Mouse (Mus musculus): Measurements from ENCODE around the gene Gigyf1.

Gigyf1 gene

DNA sequence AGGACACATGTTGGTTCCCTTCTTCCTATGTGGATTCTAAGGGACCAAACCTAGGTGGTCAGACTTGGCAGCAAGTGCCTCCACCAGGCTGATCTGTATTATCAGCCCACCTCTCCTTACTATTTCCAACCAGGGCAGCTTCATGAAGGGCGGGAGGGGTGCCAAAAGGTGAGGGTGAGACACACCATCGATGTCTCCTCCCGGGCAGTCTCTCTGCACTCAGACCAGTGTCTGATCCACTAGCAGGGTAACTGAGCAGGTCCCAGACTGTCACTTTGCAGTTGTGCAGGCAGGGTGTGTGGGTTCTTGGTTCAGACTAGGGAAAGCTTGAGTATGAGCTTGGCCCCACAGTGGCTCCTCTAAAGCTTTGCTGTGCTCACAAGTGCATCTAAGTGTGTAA is 3.5 kb upstream of the Gigyf1 start:
- DNase-seq, result no peak

GRCm38 (mm10) chr5:137519691-137520550 is 1.6 kb downstream of the Gigyf1 start:
- DNase-seq, result no peak

- no peak for DNase-seq
These were observed 3.5 kb downstream of the Gigyf1 start for GRCm38 (mm10) chr5:137521861-137522260.

DNA sequence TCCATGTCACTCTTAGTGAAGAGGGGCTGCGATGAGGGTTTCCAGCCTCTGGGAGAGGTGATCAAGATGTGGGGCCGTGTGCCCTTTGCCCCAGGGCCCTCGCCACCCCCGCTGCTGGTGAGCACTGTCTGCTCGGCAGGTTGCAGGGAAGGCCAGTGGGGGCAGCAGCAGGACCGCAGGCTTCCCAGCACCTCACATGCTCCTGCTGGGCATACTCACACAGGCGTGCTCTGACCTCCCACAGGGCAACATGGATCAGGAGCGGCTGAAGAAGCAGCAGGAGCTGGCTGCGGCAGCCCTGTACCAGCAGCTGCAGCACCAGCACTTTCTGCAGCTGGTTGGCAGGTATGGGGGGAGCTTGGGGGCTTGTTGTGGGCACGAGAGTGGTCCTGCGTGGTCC is 4.4 kb downstream of the Gigyf1 start:
- peak in 1 of 2 experiments; percentile 9 for DNase-seq

DNA sequence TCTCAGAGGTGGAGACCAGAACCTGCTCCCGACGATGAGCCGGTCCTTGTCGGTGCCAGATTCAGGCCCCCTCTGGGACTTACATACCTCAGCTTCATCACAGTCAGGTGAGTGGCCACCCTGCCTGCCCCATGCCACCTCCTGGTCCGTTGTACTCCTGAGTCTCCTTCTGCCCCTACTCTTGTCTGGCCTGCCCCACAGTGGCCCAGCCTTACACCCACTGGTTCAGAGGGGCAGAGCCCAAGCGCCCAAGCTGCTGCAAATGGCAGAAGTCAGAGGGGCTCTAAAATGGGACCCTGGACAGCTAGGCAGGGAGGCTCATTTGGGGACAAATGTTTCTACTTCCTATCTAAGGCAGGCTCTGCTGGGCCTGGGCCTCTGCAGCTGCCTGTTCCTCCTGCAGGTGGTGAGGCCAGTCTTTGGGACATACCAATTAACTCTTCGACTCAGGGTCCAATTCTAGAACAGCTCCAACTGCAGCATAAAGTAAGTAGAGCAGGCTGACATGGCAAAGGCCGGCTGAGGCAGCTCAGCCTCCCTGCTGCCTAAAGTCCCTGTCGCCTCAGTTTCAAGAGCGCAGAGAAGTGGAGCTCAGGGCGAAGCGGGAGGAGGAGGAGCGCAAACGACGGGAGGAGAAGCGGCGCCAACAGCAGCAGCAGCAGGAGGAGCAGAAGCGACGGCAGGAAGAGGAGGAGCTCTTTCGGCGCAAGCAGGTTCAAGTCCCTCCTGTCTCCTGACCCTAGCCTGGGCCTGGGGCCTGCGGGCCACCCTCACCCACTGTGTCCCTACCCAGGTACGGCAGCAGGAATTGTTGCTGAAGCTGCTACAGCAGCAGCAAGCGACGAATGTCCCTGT is 5.3 kb downstream of the Gigyf1 start:
- peak; percentile 3 to 24 for DNase-seq

DNA sequence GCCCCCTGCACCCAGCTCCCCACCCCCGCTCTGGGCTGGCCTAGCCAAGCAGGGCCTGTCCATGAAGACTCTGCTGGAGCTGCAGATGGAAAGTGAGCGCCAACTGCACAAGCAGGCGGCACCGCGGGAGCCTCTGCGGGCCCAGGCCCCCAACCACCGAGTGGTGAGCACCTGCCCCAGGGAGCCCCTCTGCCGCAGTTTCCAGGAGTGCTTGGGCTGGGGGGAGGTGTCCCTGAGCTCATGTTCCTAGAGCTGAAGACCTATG is 5.8 kb downstream of the Gigyf1 start:
- peak; percentile 51 to 52 for DNase-seq

DNA sequence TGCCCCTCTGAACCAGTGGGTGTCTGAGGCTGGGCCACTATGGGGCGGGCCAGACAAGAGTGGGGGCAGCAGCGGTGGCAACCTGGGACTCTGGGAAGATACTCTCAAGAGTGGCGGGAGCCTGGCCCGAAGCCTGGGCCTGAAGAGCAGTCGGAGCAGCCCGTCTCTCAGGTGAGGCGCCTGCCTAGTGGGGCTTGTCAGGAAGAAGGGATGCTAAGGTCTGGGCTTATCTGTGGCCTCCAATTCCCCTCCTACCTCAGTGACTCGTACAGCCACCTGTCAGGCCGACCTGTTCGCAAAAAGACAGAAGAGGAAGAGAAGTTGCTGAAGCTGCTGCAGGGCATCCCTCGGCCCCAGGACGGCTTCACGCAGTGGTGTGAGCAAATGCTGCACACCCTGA is 6.3 kb downstream of the Gigyf1 start:
- DNase-seq, result peak in 1 of 2 experiments; percentile 29

DNA sequence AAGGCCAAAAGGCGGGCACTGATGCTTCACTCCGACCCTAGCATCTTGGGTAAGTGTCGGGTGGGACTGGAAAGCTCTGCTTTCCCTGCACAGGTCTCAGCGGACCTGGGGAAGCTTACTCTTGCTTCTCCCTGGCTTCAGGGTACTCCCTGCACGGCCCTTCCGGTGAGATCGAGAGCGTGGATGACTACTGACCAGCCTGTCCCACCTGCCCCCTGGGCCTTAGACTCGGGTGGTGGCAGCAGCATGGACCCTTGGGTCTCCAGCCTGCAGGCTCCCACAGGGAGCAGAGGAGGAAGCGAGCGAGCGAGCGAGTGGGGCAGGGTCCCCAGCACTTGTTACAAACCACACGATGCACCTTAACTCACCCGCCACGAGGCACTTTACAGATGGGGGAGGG is 7.2 kb downstream of the Gigyf1 start:
- peak in 1 of 2 experiments; percentile 39 for DNase-seq

- peak; percentile 81 to 86 for DNase-seq
These were observed 8.0 kb downstream of the Gigyf1 start for GRCm38 (mm10) chr5:137526192-137526936.

GRCm38 (mm10) chr5:137527413-137527812 is 9.1 kb downstream of the Gigyf1 start:
- DNase-seq, result no peak

GRCm38 (mm10) chr5:137528247-137528968 is 10.1 kb downstream of the Gigyf1 start:
- peak in 1 of 2 experiments; percentile 42 for DNase-seq

- DNase-seq, result peak in 1 of 2 experiments; percentile 49
These were observed 11.1 kb downstream of the Gigyf1 start for GRCm38 (mm10) chr5:137529221-137529995.

DNA sequence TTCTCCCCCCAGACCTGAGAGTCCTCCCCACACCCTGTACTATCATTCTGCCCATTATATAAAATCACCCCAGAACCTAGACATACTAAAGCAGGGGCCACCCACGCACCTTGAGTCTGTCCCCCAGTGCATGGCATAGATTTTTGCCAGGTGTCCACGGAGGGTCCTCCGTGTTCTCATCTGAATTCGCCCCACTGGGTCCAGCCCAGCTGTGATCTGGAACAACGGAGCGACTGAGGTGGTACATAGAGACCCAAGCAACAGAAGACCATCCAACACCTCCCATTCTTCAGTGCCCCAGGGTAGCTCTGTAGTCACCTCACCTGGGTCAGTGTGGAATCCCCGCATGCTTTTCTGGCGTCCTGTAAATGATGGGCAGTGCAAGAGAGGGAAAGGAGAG is 11.7 kb downstream of the Gigyf1 start:
- DNase-seq, result peak in 1 of 2 experiments; percentile 32

DNA sequence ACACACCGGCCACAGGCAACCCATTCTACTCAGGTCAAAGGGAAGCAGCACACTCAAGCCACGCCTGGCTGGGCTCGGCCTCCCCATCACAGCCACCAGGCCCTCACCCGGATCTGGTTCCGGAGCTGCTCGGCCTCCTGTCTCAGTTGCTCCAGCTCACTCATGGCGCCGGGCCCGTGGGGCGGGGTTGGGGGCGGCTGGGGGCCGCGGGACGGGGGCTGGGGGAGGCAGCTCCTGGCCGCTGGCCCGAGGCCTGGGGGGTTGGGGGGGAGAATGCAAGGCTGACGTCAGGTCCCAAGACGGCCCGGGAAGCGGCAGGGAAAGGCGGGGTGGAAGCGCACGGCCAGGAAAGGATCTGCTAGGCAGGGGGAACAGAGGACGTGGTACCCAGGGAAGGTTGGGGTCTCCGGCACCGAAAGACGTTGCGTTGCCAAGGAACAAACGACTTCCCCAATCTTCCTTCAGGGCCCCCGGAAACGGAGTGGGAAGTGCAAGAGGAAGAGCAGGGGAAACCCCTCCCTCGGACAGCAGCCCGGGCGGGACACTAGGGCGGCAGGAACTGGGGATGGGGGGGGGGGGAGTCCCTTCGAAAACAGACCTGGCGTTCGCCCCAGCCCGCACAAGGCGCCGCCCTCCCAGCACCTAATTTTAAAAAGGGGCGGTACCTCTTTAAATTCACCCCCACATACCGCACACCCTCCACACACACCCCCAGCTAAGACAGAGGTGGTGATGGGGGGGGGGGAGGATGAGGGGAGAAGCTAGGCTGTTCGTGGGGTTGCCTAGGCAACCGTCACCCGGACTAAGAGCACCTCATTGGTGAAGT is 12.5 kb downstream of the Gigyf1 start:
- peak; percentile 83 to 88 for DNase-seq

DNA sequence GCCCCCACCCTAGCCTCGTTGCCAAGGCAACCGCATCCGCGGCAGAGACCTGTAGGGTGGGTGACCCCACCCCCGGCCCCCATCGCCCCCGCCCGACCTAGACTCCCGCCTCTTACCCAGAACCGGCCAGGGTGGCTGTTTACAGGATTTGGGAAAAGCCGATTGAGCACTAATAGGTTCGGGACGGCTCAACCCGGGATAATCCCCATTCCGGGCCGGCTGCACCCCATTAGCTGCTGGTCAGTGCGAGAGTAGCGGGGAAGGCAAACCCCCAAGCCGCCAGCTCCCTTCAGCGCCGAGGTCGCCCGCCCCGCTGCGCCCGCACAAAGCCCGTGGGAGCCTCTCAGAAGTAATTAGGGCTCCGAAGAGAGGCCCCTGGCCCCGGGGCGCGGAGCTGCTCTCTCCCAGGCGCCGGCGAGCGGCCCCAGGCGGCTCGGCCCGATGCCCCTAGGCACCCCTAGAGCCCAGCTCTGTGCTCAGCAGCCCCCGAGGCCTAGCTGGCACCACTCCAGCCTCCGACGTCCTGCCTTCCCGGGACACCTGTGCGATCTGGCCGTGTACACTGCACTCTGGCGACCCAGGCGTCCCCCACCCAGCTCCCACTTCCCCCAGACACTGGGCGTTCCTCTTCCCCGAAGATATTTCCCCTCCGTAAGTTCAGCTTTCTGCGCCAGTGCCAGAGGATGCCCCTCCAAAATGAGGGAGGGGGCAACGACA is 13.2 kb downstream of the Gigyf1 start:
- peak; percentile 85 to 87 for DNase-seq

GRCm38 (mm10) chr5:137532131-137532807 is 13.9 kb downstream of the Gigyf1 start:
- peak; percentile 51 to 69 for DNase-seq

GRCm38 (mm10) chr5:137532808-137533116 is 14.4 kb downstream of the Gigyf1 start:
- no peak for DNase-seq

- peak; percentile 100 for DNase-seq
These were observed 14.9 kb downstream of the Gigyf1 start, which contains the start of the genes Epo and Gnb2 for GRCm38 (mm10) chr5:137533117-137533827. Gene Epo, minus strand, starts transcription at chr5:137533242. Gene Gnb2, minus strand, starts transcription at chr5:137533510.

GRCm38 (mm10) chr5:137534762-137535161 is 16.4 kb downstream of the Gigyf1 start:
- DNase-seq, result no peak
